Mouse (Mus musculus) 3T3-L1 (cell line): ENCODE results near the gene Gnat3.
A peak's percentile ranks its signal among the peaks of the same experiment; 100 is the strongest.
"Not testable (repeated sequence)": the region's sequence is repeated elsewhere in the genome, so short reads cannot be mapped to it uniquely, and the experiment has no call there.

Source experiments
- DNase-seq: peaks from one replicate; pipeline ENCODE4 v3.0.0-alpha.2; 2015; ENCODE audit warnings: low read depth, low spot score

The Gnat3 gene

DNA sequence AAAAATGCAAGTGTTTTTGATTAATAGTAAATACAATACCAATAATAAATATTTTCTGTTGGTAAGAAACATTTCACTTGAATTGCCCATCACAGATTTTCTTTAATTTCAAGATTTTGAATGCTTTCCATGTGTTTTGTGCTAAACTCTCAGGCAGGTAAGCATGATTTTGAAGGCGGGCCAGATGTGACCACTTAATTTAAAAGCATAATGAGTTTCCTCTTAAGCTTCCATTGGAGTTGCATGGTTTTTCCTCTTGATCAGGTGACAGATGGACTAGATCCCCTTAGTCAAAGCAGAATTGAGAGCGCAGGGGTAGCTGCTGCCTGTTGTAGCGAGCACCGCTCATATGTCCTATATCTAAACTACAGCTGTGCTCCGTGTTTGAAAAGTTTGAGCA lies at the start of gene Gnat3:
Gene Gnat3 (plus strand): TSS at position 301 of the 400 bp plus-strand sequence.
- DNase-seq: no peak

DNA sequence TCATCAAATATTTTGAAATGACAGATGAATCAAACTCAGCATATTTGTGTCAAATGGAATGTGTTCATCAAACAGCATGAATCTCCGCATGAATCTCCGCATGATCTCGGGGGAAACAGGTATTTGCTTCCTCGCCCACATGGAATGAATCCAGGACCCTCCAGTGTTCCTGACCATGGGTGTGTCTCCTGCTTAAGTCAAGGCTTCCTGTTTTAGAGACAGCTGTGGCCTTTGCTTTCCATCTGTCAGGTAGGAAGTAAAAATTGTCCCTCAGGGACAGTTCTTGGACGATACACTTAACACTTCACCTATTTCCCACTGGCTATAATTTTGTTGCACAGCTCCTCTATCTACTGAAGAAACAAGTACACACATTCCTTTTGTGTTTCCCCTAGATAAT lies 43.4 kb upstream of the Gnat3 start:
- no peak for DNase-seq

GRCm38 (mm10) chr5:17923648-17924047 lies 38.7 kb upstream of the Gnat3 start:
- DNase-seq: no peak

DNA sequence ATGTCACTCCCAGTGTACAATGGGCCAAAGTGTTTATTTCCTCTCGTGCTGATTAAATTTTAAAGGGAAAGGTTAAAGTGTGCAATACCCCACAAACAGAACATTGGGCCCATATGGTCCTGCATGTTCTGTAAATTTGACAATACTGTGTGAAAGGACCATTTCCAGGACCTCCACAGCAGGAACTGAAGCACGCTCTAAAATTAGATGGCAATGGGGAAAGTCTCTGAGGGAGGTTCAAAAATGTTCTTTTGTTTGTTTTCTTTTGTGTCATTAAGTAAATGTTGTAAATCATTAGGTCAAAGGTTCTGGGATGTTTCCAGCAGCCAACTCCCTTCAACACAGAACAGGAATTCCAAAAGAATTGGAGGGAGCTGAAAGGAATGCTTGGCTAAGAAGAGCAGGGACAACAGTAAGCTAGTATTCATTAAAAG lies 38.2 kb upstream of the Gnat3 start:
- DNase-seq: peak; percentile 15

GRCm38 (mm10) chr5:17928471-17928870 lies 33.9 kb upstream of the Gnat3 start:
- DNase-seq: peak; percentile 54

DNA sequence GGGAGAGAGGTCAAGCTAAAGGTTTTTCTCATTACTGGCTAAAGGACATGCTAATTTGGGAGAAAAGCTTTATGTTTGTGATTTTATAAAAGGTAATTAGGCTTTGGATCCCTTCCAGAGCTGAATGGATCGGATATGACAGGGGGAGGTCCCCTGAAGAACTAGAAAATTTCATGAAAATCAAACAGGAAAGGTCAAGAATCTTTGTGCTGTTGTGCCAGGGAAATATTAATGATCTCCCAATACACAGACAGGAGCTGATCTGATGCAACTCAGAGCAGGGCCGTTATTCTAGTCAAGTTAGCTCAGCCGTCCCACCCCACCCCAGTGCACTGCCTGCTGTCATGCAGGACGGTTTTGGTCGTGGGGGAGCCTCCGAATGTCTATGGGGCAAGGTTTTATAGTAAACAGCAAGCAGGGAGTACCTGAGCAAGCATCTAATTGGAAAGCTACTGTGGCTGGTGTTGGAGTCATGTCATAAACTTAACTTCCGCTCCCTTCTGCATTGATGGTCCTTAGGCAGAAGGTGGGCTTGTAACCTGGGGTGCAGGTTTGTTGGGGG lies 33.3 kb upstream of the Gnat3 start:
- no peak for DNase-seq

DNA sequence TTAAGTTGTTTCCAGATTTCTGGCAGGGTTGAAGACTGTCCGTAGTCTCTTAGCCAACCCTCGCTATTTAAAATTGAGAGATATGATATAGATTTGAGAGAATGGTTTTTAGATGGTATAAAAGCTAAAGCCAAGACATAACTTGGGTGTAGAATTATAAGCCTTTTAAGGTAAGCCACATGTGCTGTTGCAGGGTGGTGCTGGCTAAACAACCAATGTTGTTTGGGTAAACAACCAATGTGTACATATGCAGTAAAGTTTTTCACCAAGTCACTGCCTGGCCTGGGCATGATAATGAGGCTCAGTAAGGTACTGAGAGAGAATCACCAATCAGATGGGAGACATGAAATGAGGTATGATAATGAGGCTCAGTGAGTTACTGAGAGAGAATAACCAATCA lies 30.8 kb upstream of the Gnat3 start:
- DNase-seq: not testable (repeated sequence)

GRCm38 (mm10) chr5:17934501-17934900 lies 27.8 kb upstream of the Gnat3 start:
- no peak for DNase-seq

GRCm38 (mm10) chr5:17938170-17938939 lies 24.0 kb upstream of the Gnat3 start:
- DNase-seq: no peak

GRCm38 (mm10) chr5:17956468-17956867 lies 5.9 kb upstream of the Gnat3 start:
- no peak for DNase-seq

GRCm38 (mm10) chr5:17969704-17970390 lies 7.5 kb downstream of the Gnat3 start:
- no peak for DNase-seq

DNA sequence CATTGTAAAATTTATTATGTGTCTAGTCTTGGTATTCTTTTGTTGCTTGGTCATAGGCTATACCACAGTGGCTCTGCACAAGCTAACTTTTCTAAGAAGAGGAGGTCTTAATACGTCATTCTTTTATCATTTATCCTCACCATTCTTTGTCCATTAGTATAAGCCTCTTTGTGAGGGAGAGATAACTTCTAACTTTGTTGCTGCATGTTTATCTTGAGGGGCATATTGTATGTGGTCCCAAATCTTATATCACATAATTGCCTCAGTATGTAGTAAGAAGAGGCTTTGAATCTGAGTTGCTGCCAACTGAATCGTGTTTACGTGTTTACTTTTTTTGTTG lies 8.0 kb downstream of the Gnat3 start:
- DNase-seq: no peak

DNA sequence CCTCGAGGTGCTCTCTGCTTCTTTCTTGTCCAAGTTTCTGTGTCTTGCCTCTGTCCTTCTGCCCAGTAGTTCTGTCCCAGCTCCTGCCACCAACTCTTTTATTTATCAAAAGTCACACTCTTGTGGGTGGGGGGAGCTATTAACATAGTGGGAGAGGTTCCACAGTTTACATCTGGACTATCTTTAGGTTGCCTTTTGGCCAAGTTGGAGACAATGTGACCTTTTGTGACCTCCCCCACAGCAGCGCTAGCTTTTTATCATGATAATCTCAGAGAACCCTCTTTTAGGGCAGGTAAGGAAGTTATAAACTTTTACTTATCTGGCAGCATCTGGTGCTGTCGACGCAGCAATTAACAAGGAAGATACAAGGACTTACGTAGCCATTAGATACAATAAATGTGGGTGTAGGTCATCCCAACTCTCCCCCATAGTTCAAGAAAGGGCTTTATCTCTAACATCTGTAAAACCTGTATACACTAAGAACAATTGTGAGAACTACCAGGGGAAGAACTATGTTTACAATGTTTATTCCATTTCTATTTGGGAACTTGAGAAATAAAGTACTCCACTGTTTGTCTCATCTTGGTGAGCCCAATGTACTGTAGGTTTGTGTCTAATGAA lies 18.3 kb downstream of the Gnat3 start:
- no peak for DNase-seq

GRCm38 (mm10) chr5:17982770-17983169 lies 20.4 kb downstream of the Gnat3 start:
- DNase-seq: peak; percentile 12

- no peak for DNase-seq
Measured at GRCm38 (mm10) chr5:17984522-17984921, 22.2 kb downstream of the Gnat3 start.

DNA sequence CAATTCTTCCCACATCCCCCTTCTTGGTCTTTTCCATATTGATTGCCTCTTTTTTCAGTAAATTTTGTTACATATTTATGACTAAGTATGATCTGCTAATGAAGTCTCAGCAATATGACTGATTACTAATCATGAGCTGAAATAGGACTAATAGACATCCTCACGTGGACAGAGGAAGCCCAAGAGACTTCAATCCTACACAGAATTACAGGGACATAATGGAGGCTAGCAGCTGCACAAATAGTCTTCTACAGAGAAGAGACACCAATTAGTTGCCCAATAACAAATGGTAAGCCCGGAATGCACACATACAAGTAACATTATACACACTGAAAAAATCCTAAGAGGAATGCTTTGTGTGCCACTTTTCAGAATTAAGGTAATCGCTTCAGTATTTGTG lies 24.3 kb downstream of the Gnat3 start:
- DNase-seq: no peak

GRCm38 (mm10) chr5:17990618-17991017 lies 28.3 kb downstream of the Gnat3 start:
- no peak for DNase-seq

DNA sequence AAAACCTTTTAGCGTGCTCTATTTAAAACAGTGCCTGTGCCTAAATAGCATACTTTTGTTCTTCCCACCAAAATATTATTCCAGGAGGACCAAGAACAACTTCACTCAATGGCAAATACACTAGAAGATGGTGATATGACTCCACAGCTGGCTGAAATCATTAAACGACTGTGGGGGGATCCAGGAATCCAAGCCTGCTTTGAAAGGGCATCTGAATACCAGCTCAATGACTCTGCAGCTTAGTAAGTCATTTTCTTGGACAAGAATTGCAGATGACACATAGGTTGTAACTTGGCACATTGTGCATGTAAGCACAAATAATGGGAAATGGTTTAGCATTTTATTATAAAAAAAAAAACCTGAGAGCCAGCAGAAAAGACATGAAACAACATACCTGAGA lies 37.2 kb downstream of the Gnat3 start:
- DNase-seq: peak; percentile 80

DNA sequence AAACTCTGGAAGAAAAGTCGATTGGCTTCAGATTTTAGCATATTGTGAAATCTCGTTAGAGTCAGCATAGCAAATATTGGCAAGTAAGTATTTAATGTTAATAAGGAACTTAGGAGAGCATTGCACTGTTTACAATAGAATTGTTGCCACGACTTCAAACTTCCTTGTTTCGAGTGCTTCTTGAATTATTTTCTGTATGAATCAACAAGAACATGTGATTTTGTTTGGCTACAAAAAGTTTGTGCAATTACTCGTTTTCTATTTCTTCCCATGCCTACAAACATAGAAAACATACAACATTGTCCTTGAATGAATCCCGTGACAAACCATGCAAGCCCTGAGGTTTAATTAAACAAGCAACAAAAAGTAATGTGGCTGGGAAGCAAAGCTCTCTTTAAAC lies 37.8 kb downstream of the Gnat3 start:
- DNase-seq: peak; percentile 39

DNA sequence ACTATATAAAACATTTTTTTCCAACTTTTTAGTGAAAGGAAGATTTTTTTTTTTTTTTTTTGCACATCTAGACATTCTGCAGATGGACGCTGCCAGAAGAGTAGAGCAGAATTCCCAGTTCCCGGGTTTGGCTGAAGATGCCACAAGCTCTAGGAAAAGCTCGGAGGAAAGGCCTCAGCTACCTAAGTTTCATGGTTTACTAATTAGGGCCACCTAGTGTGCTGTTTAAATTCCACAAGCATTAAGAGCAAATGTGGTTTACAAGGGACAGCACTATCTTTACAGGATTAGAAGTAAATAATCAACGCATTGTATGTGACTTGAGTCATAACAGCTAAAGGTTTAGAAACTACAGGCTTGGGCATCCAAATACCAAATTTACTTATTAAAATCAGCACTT lies 39.3 kb downstream of the Gnat3 start:
- DNase-seq: no peak

DNA sequence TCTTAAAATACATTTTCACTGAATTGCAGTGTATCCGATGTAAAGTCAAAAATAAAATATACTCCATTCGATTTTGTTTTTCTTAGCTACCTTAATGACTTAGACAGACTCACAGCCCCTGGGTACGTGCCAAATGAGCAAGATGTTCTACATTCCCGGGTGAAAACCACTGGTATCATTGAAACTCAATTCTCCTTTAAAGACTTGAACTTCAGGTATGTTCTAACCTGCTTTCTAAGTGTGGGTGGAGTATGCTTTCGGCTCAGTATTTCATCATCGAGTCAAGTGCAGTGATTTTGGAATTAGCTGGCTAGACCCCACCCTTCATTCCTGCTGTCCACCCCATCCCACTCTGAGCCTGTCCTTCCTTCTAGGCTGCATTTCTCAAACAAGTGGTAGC lies 41.3 kb downstream of the Gnat3 start:
- DNase-seq: no peak

DNA sequence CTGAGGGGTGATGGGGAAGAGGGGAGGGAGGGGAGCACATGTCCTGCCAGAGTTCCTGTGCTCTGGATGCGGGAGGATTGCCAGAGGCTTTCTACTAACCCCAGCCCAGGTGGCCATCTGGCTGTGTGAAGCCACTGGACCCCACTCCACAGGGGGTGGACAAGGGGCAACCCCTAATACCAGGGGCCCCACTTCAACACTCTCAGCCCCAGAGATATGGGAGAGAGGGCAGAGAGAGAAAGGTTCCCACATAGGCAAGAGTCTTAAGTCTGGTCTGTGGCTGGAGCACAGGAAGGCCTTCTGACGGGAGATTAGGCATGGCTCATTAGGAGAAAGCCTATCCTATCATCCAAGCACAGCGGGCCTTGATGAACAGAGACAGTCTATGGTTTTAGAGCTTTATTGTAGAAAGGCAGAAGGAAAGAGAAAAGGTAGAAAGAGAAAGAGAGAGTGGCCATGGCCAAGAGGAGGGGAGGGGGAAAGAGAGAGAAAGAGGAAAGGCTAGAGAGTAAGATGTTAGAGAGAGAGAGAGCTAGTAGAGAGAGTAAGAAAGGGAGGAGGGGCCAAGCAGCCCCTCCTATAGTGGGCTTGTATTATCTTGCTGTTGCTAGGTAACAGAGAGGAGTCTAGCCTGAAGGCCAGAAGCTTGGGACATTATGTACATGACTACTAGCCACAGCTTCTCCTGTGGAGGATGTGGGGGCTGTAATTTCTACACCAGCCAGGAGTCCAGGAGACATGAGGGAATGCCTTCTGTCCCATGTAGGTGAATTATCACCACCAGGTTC lies 42.7 kb downstream of the Gnat3 start:
- no peak for DNase-seq
